Mouse (Mus musculus): ENCODE measurements at regions not wholly inside any gene's neighbourhood (a gene's known extent, or its start where the extent isn't known, plus 50 kb on each side); places are given as distances from the start of the nearest gene placed in this dataset.
A peak's percentile ranks its signal among the peaks of the same experiment; 100 is the strongest.

- DNase-seq (ENCODE audit: low spot score in 2 of 2) = peak; percentile 52 to 68
- Histone ChIP-seq H3K4me3 (peak overlapping the region; percentile 22; the same call in 1 of the 2 replicates), H3K27ac (no peak overlapping the region)
- TF ChIP-seq CTCF (conservative IDR thresholded peaks at IDR 0.05) = peak; percentile 91
These were observed 268.9 kb upstream of the Myo3a start for GRCm38 (mm10) chr2:21958365-21958764.

- TF ChIP-seq CTCF (conservative IDR thresholded peaks at IDR 0.05) = no peak
- Histone ChIP-seq H3K27ac (no peak overlapping the region), H3K4me3 (peak overlapping the region; percentile 22; the same call in 1 of the 2 replicates)
- DNase-seq (ENCODE audit: low spot score in 2 of 2) = no peak
These were observed 268.5 kb upstream of the Myo3a start for GRCm38 (mm10) chr2:21958802-21959201.

- Histone ChIP-seq H3K4me3 (no peak overlapping the region), H3K27ac (no peak overlapping the region)
- no peak for DNase-seq (ENCODE audit: low spot score in 2 of 2)
- TF ChIP-seq CTCF (conservative IDR thresholded peaks at IDR 0.05) = no peak
These were observed 263.8 kb upstream of the Myo3a start for GRCm38 (mm10) chr2:21963343-21964026.

- no peak overlapping the region; the same call in 1 of the 2 replicates for H3K4me3 ChIP-seq
These were observed 263.2 kb upstream of the Myo3a start for GRCm38 (mm10) chr2:21964027-21964605.

GRCm38 (mm10) chr2:21970774-21971406, 256.4 kb upstream of the Myo3a start:
- Histone ChIP-seq H3K4me3 (no peak overlapping the region), H3K27ac (no peak overlapping the region)
- DNase-seq (ENCODE audit: low spot score in 2 of 2) = no peak
- TF ChIP-seq CTCF (conservative IDR thresholded peaks at IDR 0.05) = no peak

More at GRCm38 (mm10) chr2:21964027-21964605, 263.2 kb upstream of the Myo3a start:
- peak; percentile 12 to 23 for DNase-seq (ENCODE audit: low spot score in 2 of 2)
- H3K27ac ChIP-seq = no peak overlapping the region
- no peak for TF ChIP-seq CTCF (conservative IDR thresholded peaks at IDR 0.05)

- H3K27ac ChIP-seq = no peak overlapping the region
- no peak for TF ChIP-seq CTCF (conservative IDR thresholded peaks at IDR 0.05)
These were observed 252.7 kb upstream of the Myo3a start for GRCm38 (mm10) chr2:21974599-21974998.

GRCm38 (mm10) chr2:21975547-21975946, 251.8 kb upstream of the Myo3a start:
- Histone ChIP-seq H3K27ac (no peak overlapping the region), H3K4me3 (no peak overlapping the region)
- DNase-seq (ENCODE audit: low spot score in 2 of 2) = no peak
- TF ChIP-seq CTCF (conservative IDR thresholded peaks at IDR 0.05) = no peak

More at GRCm38 (mm10) chr2:21974599-21974998, 252.7 kb upstream of the Myo3a start:
- no peak for DNase-seq (ENCODE audit: low spot score in 2 of 2)
- H3K4me3 ChIP-seq = no peak overlapping the region

GRCm38 (mm10) chr2:21976337-21976736, 251.0 kb upstream of the Myo3a start:
- DNase-seq (ENCODE audit: low spot score in 2 of 2) = no peak
- Histone ChIP-seq H3K4me3 (no peak overlapping the region), H3K27ac (no peak overlapping the region)
- no peak for TF ChIP-seq CTCF (conservative IDR thresholded peaks at IDR 0.05)

- DNase-seq (ENCODE audit: low spot score in 2 of 2) = no peak
- Histone ChIP-seq H3K27ac (no peak overlapping the region), H3K4me3 (no peak overlapping the region)
- TF ChIP-seq CTCF (conservative IDR thresholded peaks at IDR 0.05) = no peak
These were observed 250.5 kb upstream of the Myo3a start for GRCm38 (mm10) chr2:21976831-21977230.

GRCm38 (mm10) chr2:21980177-21980576, 247.1 kb upstream of the Myo3a start:
- no peak overlapping the region for H3K4me3 ChIP-seq
- no peak for DNase-seq (ENCODE audit: low spot score in 2 of 2)
- TF ChIP-seq CTCF (conservative IDR thresholded peaks at IDR 0.05) = no peak
- no peak overlapping the region for H3K27ac ChIP-seq

GRCm38 (mm10) chr2:22024438-22024837, 202.9 kb upstream of the Myo3a start:
- no peak for TF ChIP-seq CTCF (conservative IDR thresholded peaks at IDR 0.05)
- Histone ChIP-seq H3K4me3 (no peak overlapping the region), H3K27ac (no peak overlapping the region)
- peak; percentile 44 to 79 for DNase-seq (ENCODE audit: low spot score in 2 of 2)

GRCm38 (mm10) chr2:22026794-22027193, 200.5 kb upstream of the Myo3a start:
- no peak for TF ChIP-seq CTCF (conservative IDR thresholded peaks at IDR 0.05)
- DNase-seq (ENCODE audit: low spot score in 2 of 2) = no peak
- H3K27ac ChIP-seq = no peak overlapping the region
- no peak overlapping the region for H3K4me3 ChIP-seq

- DNase-seq (ENCODE audit: low spot score in 2 of 2) = no peak
- no peak overlapping the region for H3K4me3 ChIP-seq
- TF ChIP-seq CTCF (conservative IDR thresholded peaks at IDR 0.05) = no peak
- no peak overlapping the region for H3K27ac ChIP-seq
These were observed 198.7 kb upstream of the Myo3a start for GRCm38 (mm10) chr2:22028569-22028968.

Data from layer of hippocampus, adult 2 months (tissue).